ENCODE assay signal across 15 mouse cellular contexts in genomic region chr14:78847948-78848347, GRCm38 (mm10). TPM values are rescaled to one million over a fixed set of nuclear protein-coding genes. Genes with fewer than 3 reads are reported as not detected.
A peak's percentile ranks its signal among the peaks of the same experiment; 100 is the strongest.
DNase-seq lines count a peak whose midpoint lies in the region; ATAC-seq and TF ChIP-seq lines count a peak whose summit lies in the region.
"Had no signal": no experiment of that assay in that cellular context is flagged by ENCODE, and none has a peak within 500 bp of the region (broad histone marks: within the 10 kb centered on the region; RNA-seq: fewer than 3 reads in every experiment).

No protein-coding gene starts in this region.

- no peaks in the 10 kb centered on the region for H3K9me3 ChIP-seq in heart, embryonic 16.5 days (replicated peaks; ENCODE audit: control insufficient read depth, low read length)
- H3K9me3 ChIP-seq in kidney, postnatal 0 days (replicated peaks; ENCODE audit: low read length), result no peaks in the 10 kb centered on the region
- H3K9me3 ChIP-seq in midbrain, embryonic 11.5 days (ENCODE audit: control insufficient read depth, low read length), result no peaks in the 10 kb centered on the region
- 0 out of 2 replicates have a peak, but pooled peaks cover 2% of the 10 kb centered on the region for H3K9me3 ChIP-seq in midbrain, embryonic 15.5 days
- no peaks in the 10 kb centered on the region for H3K9me3 ChIP-seq in neural tube, embryonic 15.5 days (replicated peaks)
- H3K9me3 ChIP-seq: heart, embryonic 10.5 days; midbrain, embryonic 10.5 days had no signal

- no peak overlapping the region for H3K9ac ChIP-seq in heart, embryonic 16.5 days (ENCODE audit: low read length)
- H3K9ac ChIP-seq in kidney, postnatal 0 days (ENCODE audit: low read depth, low read length), result no peak overlapping the region; the same call in 1 of the 2 replicates
- H3K9ac ChIP-seq in midbrain, embryonic 11.5 days (ENCODE audit: low read length), result no peak overlapping the region
- H3K9ac ChIP-seq in midbrain, embryonic 15.5 days, result no peak overlapping the region
- no peak overlapping the region for H3K9ac ChIP-seq in neural tube, embryonic 15.5 days (replicated peaks)

- WGBS in heart, embryonic 16.5 days, result 73% methylated on average over 1 of the region's 1 CpGs
- WGBS in kidney, postnatal 0 days, result 66% methylated on average over 1 of the region's 1 CpGs
- WGBS in midbrain, embryonic 11.5 days, result 92% methylated on average over 1 of the region's 1 CpGs
- 88% methylated on average over 1 of the region's 1 CpGs for WGBS in midbrain, embryonic 15.5 days
- 81% methylated on average over 1 of the region's 1 CpGs for WGBS in neural tube, embryonic 15.5 days

- no peaks in the 10 kb centered on the region for H3K36me3 ChIP-seq in heart, embryonic 16.5 days (ENCODE audit: control insufficient read depth, insufficient read depth)
- no peaks in the 10 kb centered on the region for H3K36me3 ChIP-seq in kidney, postnatal 0 days (ENCODE audit: insufficient read depth, low read length)
- H3K36me3 ChIP-seq in midbrain, embryonic 11.5 days (ENCODE audit: control insufficient read depth, insufficient read depth, low read length), result no peaks in the 10 kb centered on the region
- H3K36me3 ChIP-seq in midbrain, embryonic 15.5 days (replicated peaks), result no peaks in the 10 kb centered on the region
- H3K36me3 ChIP-seq in neural tube, embryonic 15.5 days, result no peaks in the 10 kb centered on the region
- H3K36me3 ChIP-seq: heart, embryonic 10.5 days; midbrain, embryonic 10.5 days had no signal

- ATAC-seq in heart, embryonic 16.5 days (replicated peaks; ENCODE audit: extremely low read depth, insufficient read depth, low FRiP score), result no peak
- ATAC-seq in kidney, postnatal 0 days (replicated peaks; ENCODE audit: low FRiP score, low read depth), result no peak
- no peak for ATAC-seq in midbrain, embryonic 11.5 days (ENCODE audit: low FRiP score)
- ATAC-seq in midbrain, embryonic 15.5 days (replicated peaks), result no peak
- no peak for ATAC-seq in neural tube, embryonic 15.5 days (ENCODE audit: low FRiP score)
- ATAC-seq: hindbrain, embryonic 16.5 days had no signal

- H3K27ac ChIP-seq in heart, embryonic 16.5 days (ENCODE audit: low read length), result no peak overlapping the region
- peak overlapping the region; percentile 98 for H3K27ac ChIP-seq in kidney, postnatal 0 days
- no peak overlapping the region for H3K27ac ChIP-seq in midbrain, embryonic 11.5 days (ENCODE audit: low read depth, low read length)
- no peak overlapping the region for H3K27ac ChIP-seq in midbrain, embryonic 15.5 days
- H3K27ac ChIP-seq in neural tube, embryonic 15.5 days (replicated peaks), result no peak overlapping the region

- H3K27me3 ChIP-seq in heart, embryonic 16.5 days (ENCODE audit: control insufficient read depth, insufficient read depth, low read length), result no peaks in the 10 kb centered on the region
- no peaks in the 10 kb centered on the region for H3K27me3 ChIP-seq in kidney, postnatal 0 days (ENCODE audit: insufficient read depth, low read length)
- H3K27me3 ChIP-seq in midbrain, embryonic 11.5 days (ENCODE audit: control insufficient read depth, insufficient read depth, low read length), result no peaks in the 10 kb centered on the region
- H3K27me3 ChIP-seq in midbrain, embryonic 15.5 days (replicated peaks), result no peaks in the 10 kb centered on the region
- H3K27me3 ChIP-seq in neural tube, embryonic 15.5 days (replicated peaks), result no peaks in the 10 kb centered on the region

- peak overlapping the region; percentile 63; the same call in 1 of the 2 replicates for H3K4me2 ChIP-seq in heart, embryonic 16.5 days (ENCODE audit: low read depth, low read length)
- peak overlapping the region; percentile 94; the same call in 1 of the 2 replicates for H3K4me2 ChIP-seq in kidney, postnatal 0 days (ENCODE audit: low read length)
- no peak overlapping the region for H3K4me2 ChIP-seq in midbrain, embryonic 11.5 days
- H3K4me2 ChIP-seq in midbrain, embryonic 15.5 days, result no peak overlapping the region
- peak overlapping the region; percentile 66; the same call in 1 of the 2 replicates for H3K4me2 ChIP-seq in neural tube, embryonic 15.5 days

- no peak for DNase-seq in heart, adult 8-10 months (ENCODE audit: low spot score)
- DNase-seq in kidney, postnatal 0 days (ENCODE audit: low spot score), result no peak
- DNase-seq in kidney, adult 8-10 months, result no peak
- DNase-seq in midbrain, embryonic 11.5 days (ENCODE audit: low spot score, missing footprints), result peak; percentile 75
- DNase-seq in cerebellum, postnatal 36 days, result no peak
- DNase-seq: adrenal gland, postnatal 36 days; lung, adult 18-20 months; right cerebral cortex, postnatal 4 days; thymus, postnatal 36 days had no signal

- peaks cover 31% of the 10 kb centered on the region for H3K4me1 ChIP-seq in heart, embryonic 16.5 days (ENCODE audit: control insufficient read depth, insufficient read depth, low read length)
- H3K4me1 ChIP-seq in kidney, postnatal 0 days (replicated peaks; ENCODE audit: insufficient read depth, low read length), result peaks cover 11% of the 10 kb centered on the region; the same call in 1 of the 2 replicates
- H3K4me1 ChIP-seq in midbrain, embryonic 11.5 days (ENCODE audit: control insufficient read depth, insufficient read depth, low read length), result peaks cover 12% of the 10 kb centered on the region; the same call in 1 of the 2 replicates
- H3K4me1 ChIP-seq in midbrain, embryonic 15.5 days, result peaks cover 9% of the 10 kb centered on the region
- peaks cover 25% of the 10 kb centered on the region for H3K4me1 ChIP-seq in neural tube, embryonic 15.5 days

- no peak overlapping the region for H3K4me3 ChIP-seq in heart, embryonic 16.5 days (ENCODE audit: low read length)
- no peak overlapping the region for H3K4me3 ChIP-seq in kidney, postnatal 0 days (replicated peaks; ENCODE audit: low read depth, low read length)
- no peak overlapping the region for H3K4me3 ChIP-seq in midbrain, embryonic 11.5 days (ENCODE audit: low read depth, low read length)
- no peak overlapping the region for H3K4me3 ChIP-seq in midbrain, embryonic 15.5 days
- no peak overlapping the region for H3K4me3 ChIP-seq in neural tube, embryonic 15.5 days (replicated peaks)

- no peak for TF ChIP-seq CTCF in kidney, postnatal 0 days (IDR thresholded peaks at IDR 0.05; ENCODE audit: low read depth)

RNA-seq across cellular contexts. Expression of gene Vwa8, which starts 0.9 kb away (rescaled TPM):
- polyA plus RNA-seq in heart, embryonic 16.5 days (2015; fragmentation: Nextera tagmentation; extraction: Ambion mirVana), result 16.9 and 20.0 TPM in 2 replicates
- total RNA-seq in heart, adult 8-10 months (2022), result 100 to 1,000 TPM; 168 to 243 (median 193) TPM
- 18.2 and 20.9 TPM in 2 replicates for polyA plus RNA-seq in kidney, postnatal 0 days (2015; fragmentation: Nextera tagmentation; extraction: Ambion mirVana)
- 7.0 and 7.7 TPM in 2 replicates for polyA plus RNA-seq in midbrain, embryonic 11.5 days (2014; fragmentation: Nextera tagmentation; extraction: Ambion mirVana)
- polyA plus RNA-seq in midbrain, embryonic 15.5 days (2015; fragmentation: Nextera tagmentation; extraction: Ambion mirVana), result 6.7 TPM in 2 replicates
- 7.5 and 9.7 TPM in 2 replicates for polyA plus RNA-seq in neural tube, embryonic 15.5 days (2015; fragmentation: Nextera tagmentation; extraction: Ambion mirVana)

Comparison
In these comparisons a context has a peak if more than half of its experiments do, and no peak if none do; other contexts are left out.
1. H3K4me2 ChIP-seq: peak in heart, embryonic 16.5 days (single experiment), kidney, postnatal 0 days (single experiment) and neural tube, embryonic 15.5 days (single experiment); none in midbrain, embryonic 11.5 days (single experiment) and midbrain, embryonic 15.5 days (single experiment).